Mouse (Mus musculus) c-Kit-positive CD71-positive TER-119-negative erythroid progenitor cells, embryonic 14.5 days (primary cell): ENCODE measurements around the gene Abcb1b.
A peak's percentile ranks its signal among the peaks of the same experiment; 100 is the strongest.
"Not testable (repeated sequence)": the region's sequence is repeated elsewhere in the genome, so short reads cannot be mapped to it uniquely, and the experiment has no call there.

Source experiments
- DNase-seq: peaks from one replicate; pipeline ENCODE4 v3.0.0-alpha.2; 2013; ENCODE audit warnings: low read depth

The Abcb1b gene

DNA sequence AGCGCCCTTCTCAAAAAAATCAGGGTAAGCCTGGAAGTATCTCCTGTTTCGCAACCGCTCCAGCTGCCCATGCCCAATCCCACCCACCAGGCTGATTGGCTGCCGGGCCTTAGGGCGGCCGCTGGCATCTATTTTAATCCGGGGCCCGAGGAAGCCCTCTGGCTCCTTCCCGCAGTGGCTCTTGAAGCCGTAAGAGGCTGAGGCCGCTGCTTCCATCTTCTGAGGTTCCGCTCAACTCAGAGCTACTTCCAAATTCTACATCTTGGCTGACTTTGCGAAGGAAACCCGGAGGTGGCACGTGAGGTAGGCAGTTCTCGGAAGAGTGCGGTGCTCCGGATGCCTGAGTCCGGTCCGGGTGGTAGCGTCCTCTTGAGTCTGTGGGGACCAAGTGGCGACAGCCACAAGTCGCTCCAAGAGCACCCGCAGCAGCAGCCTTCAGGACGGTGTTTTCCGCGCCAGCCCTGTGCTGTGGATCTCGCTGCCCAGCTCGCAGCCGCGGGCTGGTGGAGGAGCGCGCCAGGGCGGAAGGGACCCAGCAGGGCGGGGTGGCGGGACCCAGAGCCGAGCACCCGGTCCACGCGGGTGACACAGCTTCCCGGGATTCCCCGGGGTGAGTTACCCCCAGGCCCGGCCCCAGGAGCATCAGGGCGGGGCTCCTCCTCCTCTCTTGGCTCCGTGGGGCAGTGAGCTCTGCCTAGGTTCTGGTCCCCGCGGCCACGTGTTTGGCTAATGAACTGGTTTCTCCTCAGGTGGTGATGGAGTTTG is at the start of gene Abcb1b:
Gene Abcb1b, plus strand, starts transcription at position 161 of the 765 bp plus-strand sequence.
- DNase-seq, result peak; percentile 1

DNA sequence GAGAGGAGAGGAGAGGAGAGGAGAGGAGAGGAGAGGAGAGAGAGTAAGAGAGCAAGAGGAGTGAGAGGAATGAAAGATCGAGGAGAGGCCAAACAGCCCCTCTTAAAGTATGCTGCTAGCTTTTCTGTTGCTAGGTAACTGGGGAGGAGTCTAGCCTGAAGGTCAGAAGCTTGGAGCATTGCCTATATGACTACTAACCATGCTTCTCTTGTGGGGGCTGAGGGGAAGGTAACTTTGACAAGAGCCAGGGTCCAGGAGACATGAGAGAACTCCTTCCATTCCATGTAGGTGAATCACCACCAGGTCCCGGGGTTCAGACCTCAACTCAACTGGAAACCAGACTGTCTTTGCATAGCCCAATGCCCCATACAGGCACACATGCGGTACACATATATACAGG is 25.1 kb upstream of the Abcb1b start:
- DNase-seq, result no peak

DNA sequence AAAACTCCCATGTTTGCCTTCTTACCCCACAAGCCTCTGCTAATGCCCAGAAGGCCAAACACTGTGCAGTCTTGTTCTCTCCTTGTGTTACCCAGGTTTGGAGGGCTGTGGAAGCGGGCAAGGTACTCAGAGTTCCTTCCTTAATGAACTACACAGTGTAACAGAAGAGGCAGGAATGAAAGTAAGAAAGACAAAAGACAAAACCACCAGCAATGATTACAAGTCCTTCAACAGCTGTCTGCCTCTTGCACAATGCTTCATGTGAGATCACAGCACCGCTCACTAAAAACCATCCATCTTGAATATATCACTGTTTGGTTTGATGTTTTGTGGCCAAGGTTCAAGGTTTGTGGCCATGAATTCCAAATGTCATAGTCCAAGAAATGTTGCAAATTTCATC is 19.6 kb upstream of the Abcb1b start:
- DNase-seq, result no peak

DNA sequence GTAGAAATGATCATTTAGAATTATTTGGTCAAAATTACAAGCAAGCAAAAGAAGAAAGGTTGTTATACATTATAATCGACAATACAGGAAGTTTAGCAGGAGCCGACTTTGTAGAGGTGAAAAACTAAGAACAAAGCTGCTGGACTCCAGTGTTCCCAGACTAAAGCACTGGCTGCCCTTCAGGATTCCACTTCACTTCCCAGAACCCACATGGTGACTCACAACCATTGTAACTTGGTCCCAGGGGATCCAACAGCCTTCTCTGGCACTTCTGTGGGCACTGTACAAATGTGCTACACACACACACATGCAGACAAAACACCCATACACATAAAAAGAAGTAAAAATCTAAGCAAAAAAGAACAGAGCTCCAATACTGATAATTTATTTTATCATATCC is 19.2 kb upstream of the Abcb1b start:
- no peak for DNase-seq

DNA sequence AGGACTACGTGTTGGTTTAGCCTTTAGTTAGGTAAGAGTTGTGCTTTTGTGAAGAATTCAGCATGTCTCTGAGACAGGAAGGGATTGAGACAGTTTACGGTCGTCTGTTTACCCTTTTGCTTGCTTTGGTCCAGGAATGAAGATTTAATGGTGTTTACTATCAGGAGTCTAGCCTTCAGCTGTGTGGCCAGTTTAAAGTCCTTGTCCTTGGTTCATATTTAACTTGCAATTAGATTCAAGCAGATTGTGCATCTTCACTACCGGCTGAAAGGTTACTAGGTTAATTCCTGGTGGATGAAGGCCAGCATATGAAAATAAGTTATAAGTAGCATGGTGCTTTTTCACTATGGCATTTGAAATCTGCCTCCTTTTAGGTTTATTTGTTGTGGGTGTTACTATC is 5.7 kb upstream of the Abcb1b start:
- no peak for DNase-seq

DNA sequence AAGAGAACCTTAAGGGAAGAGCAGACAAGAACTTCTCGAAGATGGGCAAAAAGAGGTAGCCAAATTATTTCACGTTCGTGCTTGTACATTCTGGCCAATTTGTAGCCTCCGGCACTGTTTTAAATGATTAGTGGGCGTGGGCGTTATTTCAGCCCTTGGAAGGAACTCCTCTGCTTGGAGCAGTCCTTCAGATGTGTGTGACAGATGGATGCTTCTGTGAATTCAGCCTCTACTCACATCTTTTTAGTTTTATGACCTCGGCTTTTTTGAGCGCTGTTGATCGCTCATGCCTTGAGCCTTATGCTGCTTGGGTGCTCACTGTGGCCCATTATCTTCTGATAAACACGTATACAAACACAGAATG is 787 bp downstream of the Abcb1b start:
- peak; percentile 0 for DNase-seq

DNA sequence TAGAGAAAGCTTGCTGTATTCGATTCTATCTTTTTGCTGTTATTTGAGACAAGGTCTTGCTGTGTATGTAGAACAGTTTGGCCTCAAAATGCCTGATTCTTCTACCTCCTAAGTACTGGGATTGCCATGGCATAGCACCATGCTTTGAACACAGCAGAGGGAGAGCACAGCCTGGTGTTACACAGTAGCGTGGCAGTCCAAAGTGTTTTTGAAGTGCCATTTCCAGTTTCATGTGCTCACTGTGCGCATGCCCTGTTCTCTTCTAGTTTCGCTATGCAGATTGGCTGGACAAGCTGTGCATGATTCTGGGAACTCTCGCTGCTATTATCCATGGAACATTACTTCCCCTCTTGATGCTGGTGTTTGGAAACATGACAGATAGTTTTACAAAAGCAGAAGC is 7.8 kb downstream of the Abcb1b start:
- no peak for DNase-seq

DNA sequence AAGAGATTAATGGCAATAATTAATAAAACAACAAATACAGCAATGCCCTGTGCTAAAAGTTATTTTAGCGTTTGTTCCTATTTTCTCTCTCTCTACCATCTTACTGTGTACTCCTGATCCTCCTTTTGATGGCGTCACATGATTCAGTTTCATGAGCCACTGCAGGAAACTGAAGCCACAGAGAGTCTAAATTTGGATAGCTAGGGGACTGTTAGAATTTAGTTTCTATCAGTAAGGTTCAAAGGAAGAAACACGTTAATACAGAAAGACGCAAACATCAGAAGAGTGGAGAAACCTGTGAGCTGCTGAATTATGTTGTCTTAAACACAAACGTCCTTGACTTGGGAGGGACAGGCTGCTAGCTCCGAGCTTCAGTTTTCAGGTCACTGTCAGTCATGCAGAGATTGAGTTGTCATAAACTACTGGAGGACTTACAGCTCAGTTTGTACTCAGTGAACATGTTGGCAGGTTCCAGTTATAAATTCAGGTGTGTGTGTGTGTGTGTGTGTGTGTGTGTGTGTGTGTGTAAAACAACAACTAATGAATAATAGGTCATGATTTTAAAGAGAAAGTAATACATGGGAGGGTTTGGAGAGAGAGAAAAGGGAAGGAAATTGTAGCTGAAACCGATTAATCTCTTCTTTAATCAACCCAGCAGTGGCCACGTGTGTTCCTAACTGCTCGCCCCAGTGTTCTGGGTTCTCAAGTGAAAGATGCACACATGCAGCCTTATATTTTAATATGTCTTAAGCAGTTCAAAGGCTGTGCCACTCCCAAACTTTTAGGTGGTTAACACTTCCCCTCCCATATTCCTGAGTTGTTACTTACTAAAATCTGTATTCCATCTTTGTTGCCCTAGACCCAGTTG is 9.4 kb downstream of the Abcb1b start:
- no peak for DNase-seq

DNA sequence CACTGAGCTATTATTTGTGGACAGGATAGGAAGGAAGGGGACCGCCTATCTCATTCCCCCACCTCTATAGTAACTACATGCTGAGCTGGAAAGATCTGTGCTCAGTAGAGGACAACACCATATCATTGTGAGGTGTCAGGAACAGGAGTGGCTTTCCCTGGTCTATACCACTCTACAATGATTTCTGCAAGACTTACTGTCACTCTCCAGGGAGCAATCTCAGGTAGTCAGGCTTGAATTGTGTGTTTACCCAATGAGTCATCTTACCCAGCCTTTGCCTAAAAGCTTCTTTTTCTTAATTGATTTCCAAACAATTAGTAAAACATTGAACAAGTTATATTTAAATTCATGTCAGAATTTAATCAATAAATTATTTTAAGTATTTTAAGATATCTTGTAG is 15.9 kb downstream of the Abcb1b start:
- no peak for DNase-seq

DNA sequence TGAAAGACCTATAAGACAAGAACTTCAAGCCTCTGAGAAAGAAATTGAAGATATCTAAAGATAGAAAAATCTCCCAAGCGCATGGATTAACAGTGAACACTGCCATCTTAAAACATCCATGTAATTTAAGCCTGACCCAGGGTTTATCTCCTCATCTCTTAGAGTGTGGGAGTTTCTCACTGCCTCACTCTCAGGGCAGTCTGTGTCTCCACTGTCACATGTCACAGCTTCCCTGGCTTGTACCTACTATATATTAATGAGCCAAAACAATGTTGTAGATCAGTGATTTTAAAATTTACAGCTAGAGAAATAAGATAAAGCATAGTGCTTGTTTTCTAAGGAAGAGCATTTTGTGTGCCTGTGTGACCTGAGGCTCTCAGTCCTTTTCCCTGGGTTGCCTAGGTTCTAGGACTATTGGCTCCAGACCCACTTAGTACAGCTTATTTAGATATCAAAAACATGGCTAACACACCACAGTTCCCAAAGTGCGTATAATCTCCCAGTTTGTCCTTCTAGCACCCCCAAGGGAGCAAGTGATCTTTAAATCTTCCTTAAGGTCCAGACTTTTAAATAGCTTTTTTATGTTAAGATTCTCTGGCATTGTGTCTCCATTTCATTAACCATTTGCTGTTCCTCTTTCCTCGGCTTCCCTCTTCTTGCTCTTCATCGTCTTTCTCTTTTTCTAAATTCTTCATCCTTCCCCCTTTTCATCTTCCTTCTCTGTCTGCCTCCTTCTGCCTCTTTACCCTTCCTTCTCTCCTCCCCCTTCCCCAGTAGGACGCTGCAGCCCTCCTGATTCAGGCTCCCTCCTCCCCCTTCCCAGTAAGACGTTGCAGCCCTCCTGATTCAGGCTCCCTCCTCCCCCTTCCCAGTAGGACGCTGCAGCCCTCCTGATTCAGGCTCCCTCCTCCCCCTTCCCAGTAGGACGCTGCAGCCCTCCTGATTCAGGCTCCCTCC is 22.0 kb downstream of the Abcb1b start:
- DNase-seq, result no peak

DNA sequence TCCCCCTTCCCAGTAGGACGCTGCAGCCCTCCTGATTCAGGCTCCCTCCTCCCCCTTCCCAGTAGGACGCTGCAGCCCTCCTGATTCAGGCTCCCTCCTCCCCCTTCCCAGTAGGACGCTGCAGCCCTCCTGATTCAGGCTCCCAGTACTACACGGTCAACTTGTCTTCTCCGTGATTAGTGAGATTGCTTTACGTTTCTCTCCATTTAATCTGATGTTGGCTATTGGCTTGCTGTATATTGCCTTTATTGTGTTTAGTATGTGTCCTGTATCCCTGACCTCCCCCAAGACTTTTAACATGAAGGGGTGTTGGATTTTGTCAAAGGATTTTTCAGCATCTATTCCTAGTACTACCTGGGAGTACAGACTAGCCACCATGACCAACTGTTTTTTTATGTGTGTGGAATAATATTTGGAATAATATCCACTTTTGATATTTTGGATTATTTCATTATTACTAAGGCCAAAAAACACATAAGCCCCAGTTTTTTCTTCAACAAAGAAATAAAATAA is 22.7 kb downstream of the Abcb1b start:
- DNase-seq, result not testable (repeated sequence)

DNA sequence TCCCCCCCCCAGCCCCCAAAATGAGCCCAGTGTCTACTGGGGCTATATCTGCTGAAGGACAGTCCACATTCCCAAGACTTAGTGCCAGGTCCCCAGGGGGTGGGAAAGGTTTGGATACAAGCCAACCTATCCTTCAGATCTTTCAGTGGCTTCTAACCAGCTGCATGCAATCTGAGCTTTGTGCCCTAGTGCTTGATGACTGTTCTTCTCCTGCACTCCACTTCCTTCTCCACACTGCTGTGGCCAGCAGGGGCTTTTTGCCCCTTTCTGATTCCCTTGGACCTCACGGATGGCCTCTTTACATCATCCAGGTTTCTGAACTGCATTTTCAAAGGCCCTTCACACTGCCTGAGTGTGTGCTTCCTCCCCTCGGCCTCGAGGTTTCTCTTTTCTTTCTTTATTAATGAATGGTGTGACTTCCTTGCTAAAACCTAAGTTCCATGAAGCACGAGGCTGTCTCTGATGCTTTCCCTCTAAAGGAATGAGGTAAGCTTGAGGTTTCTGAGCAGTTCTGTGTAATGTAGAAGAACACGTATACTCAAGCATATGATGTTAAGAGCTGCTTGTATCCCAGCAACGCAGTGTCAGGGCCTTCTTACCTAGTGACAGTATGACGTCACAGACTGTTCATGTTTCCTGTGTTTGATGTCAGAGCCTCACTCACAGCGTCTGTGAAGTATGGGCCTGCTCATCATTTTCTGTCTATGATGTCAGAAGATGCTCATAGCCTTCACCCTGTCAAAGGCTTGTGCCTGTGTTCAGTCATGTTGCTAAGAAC is 40.9 kb downstream of the Abcb1b start:
- DNase-seq, result no peak

DNA sequence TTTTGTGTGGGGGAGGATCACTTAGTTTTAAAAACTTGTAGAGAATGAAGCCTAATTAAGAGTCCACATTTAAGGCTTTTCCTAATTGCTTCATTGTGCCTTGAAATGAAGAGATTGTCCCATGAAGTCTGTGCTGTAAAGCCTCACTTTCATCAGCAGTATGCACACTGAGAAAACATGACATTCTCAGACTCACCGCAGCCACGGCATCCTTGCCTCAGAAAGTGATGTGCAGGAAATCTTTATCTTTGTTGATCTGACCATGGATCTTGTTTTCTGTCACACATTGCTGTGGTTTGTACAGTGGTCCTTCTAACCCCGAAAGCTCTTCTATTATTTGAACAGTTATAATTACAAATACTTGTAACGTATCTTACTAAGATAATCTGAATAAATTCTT is 41.7 kb downstream of the Abcb1b start:
- DNase-seq, result no peak

DNA sequence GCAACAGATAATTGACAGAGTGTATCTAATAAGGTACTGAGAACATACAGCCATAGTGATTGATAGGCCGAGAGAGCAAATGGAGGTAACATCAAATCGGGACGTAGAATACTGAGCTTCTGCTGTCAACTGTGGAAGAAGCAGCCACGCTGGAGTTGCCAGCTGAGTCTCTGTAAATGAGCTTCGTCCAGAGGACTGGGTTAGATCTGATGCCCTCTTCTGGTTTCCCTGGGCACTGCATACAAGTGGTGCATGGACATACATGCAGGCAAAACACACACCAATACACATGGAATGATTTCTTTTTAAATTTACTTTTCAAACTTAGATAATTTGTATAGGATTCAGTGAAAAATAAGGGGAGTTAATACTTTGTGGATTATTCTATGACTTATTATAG is 42.9 kb downstream of the Abcb1b start:
- peak; percentile 32 for DNase-seq

DNA sequence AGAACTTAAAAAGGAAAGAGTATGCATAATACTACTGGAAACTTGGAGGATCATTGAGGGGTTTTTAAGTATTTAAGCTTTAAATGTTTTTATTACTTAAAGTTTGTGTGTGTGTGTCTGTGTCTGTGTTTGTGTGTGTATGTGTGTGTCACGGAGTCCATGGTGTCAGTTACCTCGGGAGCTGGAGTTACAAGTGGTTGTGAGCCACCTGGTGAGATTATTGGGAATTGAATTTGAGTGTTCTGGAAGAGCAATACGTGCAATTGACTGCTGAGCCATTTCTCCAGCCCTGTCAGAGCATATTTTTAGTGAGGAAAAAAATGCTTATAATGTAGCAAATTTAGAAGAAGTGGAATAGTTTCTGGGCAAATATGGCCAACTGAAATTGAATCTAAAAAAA is 44.9 kb downstream of the Abcb1b start:
- DNase-seq, result no peak

DNA sequence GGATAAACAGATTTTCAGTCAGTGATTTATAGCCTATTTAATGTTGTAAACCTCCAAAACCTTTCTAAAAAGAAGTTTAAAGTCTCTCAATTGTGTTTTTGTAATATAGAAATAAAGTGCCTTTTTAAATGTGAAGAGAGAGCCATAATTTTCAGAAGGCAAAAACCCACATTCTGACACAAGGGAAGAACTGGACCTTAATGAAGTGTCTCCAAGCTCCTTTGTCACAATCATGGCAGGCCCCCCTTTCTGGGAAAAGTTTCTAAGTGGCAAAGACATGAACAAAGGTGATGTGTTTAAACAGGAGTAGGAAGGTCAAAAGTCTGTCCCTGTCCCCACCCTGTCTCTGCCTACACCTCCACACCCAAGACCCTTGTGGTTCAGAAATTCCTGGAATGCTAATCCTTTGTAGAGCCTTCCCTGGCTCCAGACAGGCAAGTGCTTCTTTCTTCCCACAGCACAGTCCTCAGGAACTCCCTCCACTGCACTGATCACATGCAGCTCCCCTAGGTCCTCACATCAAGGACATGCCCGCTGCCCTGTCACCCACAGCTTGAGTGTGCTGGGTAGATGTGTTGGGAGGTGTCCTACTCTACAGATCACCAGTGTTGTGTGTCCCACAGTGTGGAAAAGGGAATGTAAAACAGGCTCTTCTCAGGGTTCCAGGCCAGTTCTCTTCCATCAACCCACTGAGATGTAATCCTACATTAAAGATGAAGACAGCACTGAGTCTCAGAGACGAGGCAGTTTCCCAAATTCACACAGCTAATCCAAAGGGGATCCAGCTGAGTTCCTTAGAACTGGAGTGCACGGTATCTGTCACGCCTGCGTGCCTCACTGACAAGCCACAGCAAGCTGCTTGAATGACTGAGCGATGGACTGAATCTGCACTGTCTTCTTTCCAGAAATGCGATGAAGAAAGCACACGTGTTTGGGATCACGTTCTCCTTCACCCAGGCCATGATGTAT is 50.9 kb downstream of the Abcb1b start:
- not testable (repeated sequence) for DNase-seq

DNA sequence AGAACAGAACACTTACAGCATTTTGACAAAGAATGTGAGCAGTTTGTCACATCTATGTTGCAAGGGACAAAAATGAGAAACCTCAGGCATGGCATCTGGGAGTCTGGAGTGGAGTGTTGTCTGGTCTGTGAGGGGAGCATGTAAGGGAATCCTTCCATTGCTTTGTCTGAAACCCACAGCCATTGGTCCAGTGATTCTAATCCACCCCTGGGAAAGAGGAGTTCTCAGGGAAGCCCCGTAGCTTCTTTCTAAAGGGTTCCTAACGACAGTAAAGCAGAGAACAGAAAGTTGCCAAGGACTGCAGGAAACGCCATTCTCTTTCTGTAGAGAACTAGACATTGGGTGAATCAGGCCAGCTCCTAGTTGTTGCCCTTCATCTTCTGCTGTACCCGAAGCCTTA is 52.9 kb downstream of the Abcb1b start:
- DNase-seq, result no peak

DNA sequence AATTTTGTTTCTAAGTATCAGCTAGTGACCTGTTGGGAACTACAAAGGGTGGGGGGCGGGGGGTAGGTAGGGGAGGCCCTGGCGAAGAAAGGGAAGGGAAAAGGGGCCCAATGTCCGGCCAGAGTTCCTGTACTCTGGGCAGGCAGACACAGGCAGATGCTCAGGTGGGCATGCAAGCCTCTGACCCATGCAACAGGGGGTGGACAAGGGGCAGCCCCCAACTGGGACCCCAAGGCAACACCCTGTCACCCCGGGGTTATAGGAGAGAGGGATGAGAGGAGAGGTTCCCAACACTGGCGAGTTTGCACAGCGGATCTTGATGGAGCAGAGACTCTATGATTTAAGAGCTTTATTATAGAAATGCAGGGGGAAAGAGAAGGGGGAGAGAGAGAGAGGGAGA is 59.3 kb downstream of the Abcb1b start:
- no peak for DNase-seq

DNA sequence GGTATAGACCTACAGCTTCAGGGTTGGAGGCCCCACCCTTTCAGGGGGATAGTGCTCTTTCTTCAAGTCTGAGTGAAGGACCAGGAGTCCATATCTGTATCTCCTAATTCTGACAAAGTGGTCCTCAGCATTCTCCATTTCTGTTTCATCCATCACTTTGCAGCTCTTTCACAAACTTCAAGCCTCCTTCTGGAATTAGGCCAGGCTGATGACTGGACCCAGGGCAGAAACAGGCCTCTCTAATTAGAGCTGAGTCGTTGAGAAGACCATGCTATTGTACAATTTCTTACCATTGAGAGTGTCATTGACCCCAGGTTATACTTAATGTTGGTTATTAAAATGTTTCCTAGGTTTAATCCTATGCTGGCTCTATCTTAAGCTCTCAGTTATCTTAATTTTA is 63.9 kb downstream of the Abcb1b start:
- no peak for DNase-seq
